Mouse (Mus musculus) stomach, embryonic 16.5 days (tissue): Measurements from ENCODE around the gene Cdipt. TPM values are rescaled to one million over a fixed set of nuclear protein-coding genes. Genes with fewer than 3 reads are reported as not detected.
A peak's percentile ranks its signal among the peaks of the same experiment; 100 is the strongest.

Experiments
- ATAC-seq: fragments of 200-750 bp; cut with Nextera tagmentation; 2 replicates; pipeline ENCODE4 v1.8.0; 2017; ENCODE audit warnings: moderate number of reproducible peaks, moderate TSS enrichment; ENCODE audit not compliant: insufficient read depth, low FRiP score
- H3K27ac ChIP-seq: fragments of 300-500 bp; sonication (generic); 2 replicates; pipeline ENCODE4 v1.5.1; 2014; ENCODE audit warnings: low read length
- H3K27me3 ChIP-seq: fragments of 300-500 bp; sonication (generic); 2 replicates; pipeline ENCODE4 v1.6.1; 2014; ENCODE audit warnings: low read length, control low read depth, mixed read lengths; ENCODE audit not compliant: control insufficient read depth, insufficient read depth
- H3K36me3 ChIP-seq: fragments of 300-500 bp; sonication (generic); 2 replicates; pipeline ENCODE4 v1.6.1; 2014; ENCODE audit warnings: low read length; ENCODE audit not compliant: control insufficient read depth, insufficient read depth
- H3K4me1 ChIP-seq: fragments of 300-500 bp; sonication (generic); 2 replicates; pipeline ENCODE4 v1.6.1; 2014; ENCODE audit warnings: low read length, control low read depth, mixed read lengths; ENCODE audit not compliant: control insufficient read depth, insufficient read depth
- H3K4me2 ChIP-seq: fragments of 300-500 bp; sonication (generic); 2 replicates; pipeline ENCODE4 v1.6.1; 2014; ENCODE audit warnings: low read depth, low read length, mixed read lengths
- H3K4me3 ChIP-seq: fragments of 300-500 bp; sonication (generic); replicated peaks from 2 replicates; pipeline ENCODE4 v1.5.1; 2014; ENCODE audit warnings: mild to moderate bottlenecking, low read length
- H3K9ac ChIP-seq: fragments of 300-500 bp; sonication (generic); 2 replicates; pipeline ENCODE4 v1.6.1; 2014; ENCODE audit warnings: low read length
- H3K9me3 ChIP-seq: fragments of 300-500 bp; sonication (generic); replicated peaks from 2 replicates; pipeline ENCODE4 v1.6.1; 2016; ENCODE audit warnings: low read length, control low read depth; ENCODE audit not compliant: control insufficient read depth
- WGBS: fragments of 180-500 bp; shearing (Covaris S2); extraction: QIAGEN DNeasy Blood & Tissue Kit; methylation state at CpG from one replicate; pipeline ENCODE4 v1.1.7; 2014; 5-methylcytosine and 5-hydroxymethylcytosine counted together
- polyA plus RNA-seq: library from polyadenylated mRNA; unstranded; fragments of >200 nt; fragmentation: Nextera tagmentation; extraction: Ambion mirVana; gene quantifications from 2 replicates; pipeline ENCODE4 v1.2.1, GENCODE M21; 2015

Gene Cdipt
- polyA plus RNA-seq, 1 experiment from 2014 or later: 110 TPM

DNA sequence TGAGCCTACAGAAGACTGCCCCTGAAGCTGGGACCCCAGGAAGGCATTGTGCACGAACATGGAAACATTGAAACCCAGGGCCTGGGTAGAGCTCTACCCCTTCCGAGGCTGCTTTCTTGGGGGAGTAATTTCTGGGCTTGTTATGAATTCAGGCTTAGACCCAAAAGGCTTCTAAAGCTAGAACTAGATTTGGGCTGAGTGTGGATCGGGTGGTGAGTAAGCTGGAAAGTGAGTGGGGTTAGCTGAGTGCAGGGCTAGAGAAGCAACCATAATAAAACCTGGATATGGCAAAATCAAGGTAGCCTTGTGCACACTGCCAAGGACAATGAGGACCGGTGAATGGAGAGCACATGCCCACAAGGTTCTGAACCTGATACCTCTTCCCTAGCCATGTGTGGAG is 13.7 kb upstream of the Cdipt start:
- H3K9ac ChIP-seq: no peak overlapping the region

DNA sequence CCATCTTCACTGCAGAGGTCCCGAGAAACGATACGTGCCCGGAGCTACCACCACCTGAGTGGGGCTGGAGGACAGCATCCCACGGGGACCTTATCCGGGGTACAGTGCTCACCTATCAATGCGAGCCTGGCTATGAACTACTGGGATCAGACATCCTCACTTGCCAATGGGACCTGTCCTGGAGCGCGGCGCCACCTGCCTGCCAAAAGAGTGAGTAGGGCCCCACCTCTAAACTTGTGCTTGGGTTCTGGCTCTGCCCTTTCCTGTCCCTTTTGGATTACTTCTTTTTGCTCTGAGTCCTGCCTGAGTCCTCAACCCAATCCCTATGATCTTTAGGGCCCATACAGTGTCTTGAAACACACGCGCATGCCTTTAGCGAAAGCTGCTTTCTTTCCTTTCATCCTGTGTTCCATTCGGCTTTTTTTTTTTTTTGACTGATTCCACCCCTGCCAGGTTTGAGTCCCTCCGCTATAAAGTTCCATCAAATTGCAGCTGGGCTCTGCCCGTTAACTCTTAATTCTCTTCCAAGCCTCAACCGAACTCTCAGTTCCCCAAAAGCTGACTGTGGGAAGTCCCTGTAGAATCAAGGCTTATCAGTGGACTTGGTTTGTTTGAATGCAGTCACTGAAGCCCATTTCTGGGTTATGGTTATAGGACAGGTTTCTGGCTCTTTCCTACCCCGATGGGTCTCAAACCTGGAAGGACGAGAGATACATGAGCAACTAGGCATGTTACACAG is 12.0 kb upstream of the Cdipt start:
- no peak for ATAC-seq
- H3K27me3 ChIP-seq: no peaks in the 10 kb centered on the region
- no peak overlapping the region for H3K9ac ChIP-seq
- H3K27ac ChIP-seq: no peak overlapping the region
- H3K9me3 ChIP-seq: no peaks in the 10 kb centered on the region
- no peak overlapping the region for H3K4me2 ChIP-seq
- no peaks in the 10 kb centered on the region for H3K36me3 ChIP-seq
- no peak overlapping the region for H3K4me3 ChIP-seq
- 28% methylated on average over 19 of the region's 19 CpGs for WGBS
- no peaks in the 10 kb centered on the region for H3K4me1 ChIP-seq

More for the DNA sequence above, 13.7 kb upstream of the Cdipt start:
- H3K27ac ChIP-seq: no peak overlapping the region
- no peaks in the 10 kb centered on the region for H3K9me3 ChIP-seq
- no peaks in the 10 kb centered on the region for H3K4me1 ChIP-seq
- WGBS: 82% methylated on average over 4 of the region's 4 CpGs
- H3K4me3 ChIP-seq: no peak overlapping the region
- no peaks in the 10 kb centered on the region for H3K36me3 ChIP-seq
- no peak for ATAC-seq
- no peak overlapping the region for H3K4me2 ChIP-seq
- no peaks in the 10 kb centered on the region for H3K27me3 ChIP-seq

DNA sequence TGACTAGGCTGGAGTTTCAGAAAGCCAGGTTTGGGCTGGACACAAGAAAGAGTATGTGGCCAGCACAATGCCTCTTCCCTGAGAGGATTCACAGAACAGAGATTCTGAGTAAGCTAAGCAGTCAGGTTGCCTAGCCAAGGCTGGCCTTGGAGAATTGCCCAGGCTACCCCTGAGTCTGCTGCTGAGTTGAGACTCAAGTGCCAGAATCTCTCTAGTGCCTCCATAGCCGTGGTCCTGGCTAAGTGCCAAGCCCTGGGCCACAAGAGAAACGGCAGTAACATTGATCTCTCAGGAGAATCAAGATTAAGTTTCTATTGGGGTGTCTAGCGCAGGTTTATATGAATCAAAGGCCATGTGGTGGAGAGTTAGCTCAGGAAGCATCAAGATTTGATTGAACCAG is 10.1 kb upstream of the Cdipt start:
- no peak for ATAC-seq
- no peak overlapping the region for H3K9ac ChIP-seq

DNA sequence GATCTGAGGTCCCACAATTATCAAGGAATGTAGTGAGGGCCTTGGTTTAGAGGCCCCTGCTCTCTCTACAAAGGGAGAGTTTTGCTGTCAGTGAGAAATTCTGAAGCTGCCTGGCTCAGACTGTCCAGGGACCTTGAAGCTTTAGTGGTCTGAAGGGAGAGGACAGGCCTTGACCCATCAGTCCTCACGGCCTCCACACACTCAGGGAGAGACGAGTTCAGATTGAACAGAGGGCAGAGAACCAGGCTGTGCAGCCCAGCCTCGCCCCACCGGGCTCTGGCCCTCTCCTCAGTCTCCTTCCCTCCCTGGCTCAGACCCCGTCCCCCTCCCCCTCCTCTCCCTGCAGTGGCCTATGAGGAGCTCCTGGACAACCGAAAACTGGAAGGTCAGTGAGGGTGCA is 8.4 kb upstream of the Cdipt start:
- Histone ChIP-seq H3K9me3 (no peaks in the 10 kb centered on the region), H3K36me3 (no peaks in the 10 kb centered on the region), H3K27ac (no peak overlapping the region), H3K4me2 (no peak overlapping the region), H3K27me3 (no peaks in the 10 kb centered on the region), H3K9ac (no peak overlapping the region), H3K4me1 (no peaks in the 10 kb centered on the region), H3K4me3 (no peak overlapping the region)
- ATAC-seq: no peak
- WGBS: 63% methylated on average over 6 of the region's 6 CpGs

More for the DNA sequence above, 10.1 kb upstream of the Cdipt start:
- Histone ChIP-seq H3K9me3 (no peaks in the 10 kb centered on the region), H3K27me3 (no peaks in the 10 kb centered on the region), H3K36me3 (no peaks in the 10 kb centered on the region), H3K4me2 (no peak overlapping the region), H3K4me1 (no peaks in the 10 kb centered on the region), H3K27ac (no peak overlapping the region), H3K4me3 (no peak overlapping the region)
- WGBS: 43% methylated on average over 3 of the region's 3 CpGs

DNA sequence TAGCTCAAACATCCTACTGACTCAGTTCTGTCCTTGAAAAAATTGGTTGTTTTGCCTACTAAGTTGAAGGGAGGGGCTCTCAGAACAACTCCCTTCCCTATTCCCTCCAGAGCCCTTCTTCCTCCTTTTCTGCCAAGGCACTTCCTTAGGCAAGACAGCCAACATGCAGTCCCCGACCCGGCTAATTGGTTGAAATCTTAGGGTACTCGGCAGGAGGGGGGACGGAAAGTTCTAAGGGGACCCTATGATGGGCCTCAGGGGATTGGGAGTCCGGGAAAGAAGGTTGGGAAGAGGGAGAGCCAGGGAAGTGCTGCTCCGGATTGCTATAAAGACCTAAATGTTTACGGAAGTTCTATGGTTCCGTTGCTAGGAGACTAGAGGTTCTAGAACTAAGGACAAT is 221 bp upstream of the Cdipt start:
- Histone ChIP-seq H3K9ac (peak overlapping the region; percentile 98), H3K27ac (peak overlapping the region; percentile 97), H3K4me3 (peak overlapping the region; percentile 98), H3K9me3 (no peaks in the 10 kb centered on the region), H3K27me3 (no peaks in the 10 kb centered on the region), H3K4me1 (no peaks in the 10 kb centered on the region), H3K4me2 (peak overlapping the region; percentile 74), H3K36me3 (peaks cover 8% of the 10 kb centered on the region; the same call in 1 of the 2 replicates)
- ATAC-seq: no peak
- WGBS: 11% methylated on average over 8 of the region's 8 CpGs

DNA sequence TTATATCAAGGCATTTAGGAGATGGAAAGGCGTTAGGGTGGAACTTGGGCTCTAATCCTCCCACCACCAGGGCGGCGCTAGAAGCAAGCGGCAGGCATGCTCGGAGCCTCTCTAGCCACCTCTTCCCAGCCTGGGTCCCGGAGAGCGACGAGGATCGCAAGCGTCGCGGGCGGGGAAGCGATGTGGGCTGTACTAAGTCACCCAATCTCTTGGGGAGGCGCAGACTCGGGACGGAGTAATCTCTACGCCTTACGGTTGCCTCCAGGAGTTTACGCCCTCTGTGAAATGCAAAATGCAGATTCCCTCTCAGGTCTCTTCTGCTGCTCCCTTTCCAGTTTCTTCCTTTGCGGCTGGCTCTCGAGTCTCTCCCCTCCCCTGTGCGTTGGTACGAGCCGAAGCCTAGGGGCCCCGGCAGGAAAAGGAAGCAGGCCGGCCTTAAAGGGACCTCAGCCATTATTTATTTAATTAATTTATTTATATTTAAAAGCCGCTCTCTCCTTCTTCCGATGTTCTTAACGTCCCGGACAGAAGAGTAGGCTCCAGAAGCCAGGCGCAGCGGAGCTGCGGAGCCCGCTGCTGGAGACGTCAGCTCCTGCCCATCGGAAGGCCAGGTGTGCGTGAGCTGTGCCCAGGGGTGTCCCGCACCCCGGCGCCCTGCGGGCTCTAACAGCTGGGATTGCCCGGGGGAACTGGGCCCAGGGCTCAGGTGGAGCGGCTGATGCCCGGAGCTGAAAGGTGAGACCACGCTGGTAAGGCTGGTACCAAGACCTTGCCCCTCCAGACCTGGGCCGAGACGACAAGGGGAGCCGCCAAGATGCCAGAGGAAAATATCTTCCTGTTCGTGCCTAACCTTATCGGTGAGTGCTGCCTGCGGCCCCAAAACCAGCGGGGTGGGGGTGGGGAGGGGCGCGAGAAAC is 494 bp downstream of the Cdipt start, which contains the start of gene Cdiptos:
Gene Cdiptos (minus strand): TSS at position 149 of the 917 bp plus-strand sequence.
- WGBS: under 1% methylated on average over 55 of the region's 55 CpGs
- Histone ChIP-seq H3K9ac (peak within 1 kb of the TSS; percentile 98), H3K27ac (peak within 1 kb of the TSS; percentile 97), H3K4me2 (peak within 1 kb of the TSS; percentile 74), H3K9me3 (no peaks in the 10 kb centered on the region), H3K4me1 (no peaks in the 10 kb centered on the region), H3K36me3 (peaks cover 8% of the 10 kb centered on the region; the same call in 1 of the 2 replicates), H3K4me3 (peak within 1 kb of the TSS; percentile 98), H3K27me3 (no peaks in the 10 kb centered on the region)
- ATAC-seq: peak; percentile 95

DNA sequence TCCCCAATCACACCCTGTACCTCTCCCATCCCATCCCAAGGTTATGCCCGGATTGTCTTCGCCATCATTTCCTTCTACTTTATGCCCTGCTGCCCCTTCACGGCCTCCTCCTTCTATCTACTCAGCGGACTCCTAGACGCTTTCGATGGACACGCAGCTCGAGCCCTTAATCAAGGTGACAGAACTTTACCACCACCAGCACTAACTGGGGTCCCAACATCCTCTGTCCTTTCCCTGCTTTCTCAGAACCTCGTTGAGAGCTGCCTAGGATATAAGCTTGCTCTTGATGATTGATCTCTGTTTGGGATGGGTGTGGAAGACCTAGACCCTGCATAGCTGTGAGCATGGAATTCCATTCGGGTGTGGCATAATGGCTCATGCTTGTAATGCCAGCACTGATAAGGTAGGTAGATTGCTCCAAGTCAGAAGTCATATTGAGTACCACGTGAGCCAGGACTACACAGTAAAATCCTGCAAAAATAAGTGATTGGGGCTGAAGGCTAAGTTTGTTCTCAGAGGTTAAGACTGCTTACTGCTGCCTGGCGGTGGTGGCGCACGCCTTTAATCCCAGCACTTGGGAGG is 1.3 kb downstream of the Cdipt start:
- peak overlapping the region; percentile 74 for H3K4me2 ChIP-seq
- peaks cover 8% of the 10 kb centered on the region; the same call in 1 of the 2 replicates for H3K36me3 ChIP-seq
- WGBS: 20% methylated on average over 14 of the region's 14 CpGs
- H3K9ac ChIP-seq: peak overlapping the region; percentile 98
- H3K27me3 ChIP-seq: no peaks in the 10 kb centered on the region
- H3K9me3 ChIP-seq: no peaks in the 10 kb centered on the region
- H3K4me3 ChIP-seq: peak overlapping the region; percentile 98
- H3K27ac ChIP-seq: peak overlapping the region; percentile 97
- H3K4me1 ChIP-seq: no peaks in the 10 kb centered on the region
- ATAC-seq: no peak

DNA sequence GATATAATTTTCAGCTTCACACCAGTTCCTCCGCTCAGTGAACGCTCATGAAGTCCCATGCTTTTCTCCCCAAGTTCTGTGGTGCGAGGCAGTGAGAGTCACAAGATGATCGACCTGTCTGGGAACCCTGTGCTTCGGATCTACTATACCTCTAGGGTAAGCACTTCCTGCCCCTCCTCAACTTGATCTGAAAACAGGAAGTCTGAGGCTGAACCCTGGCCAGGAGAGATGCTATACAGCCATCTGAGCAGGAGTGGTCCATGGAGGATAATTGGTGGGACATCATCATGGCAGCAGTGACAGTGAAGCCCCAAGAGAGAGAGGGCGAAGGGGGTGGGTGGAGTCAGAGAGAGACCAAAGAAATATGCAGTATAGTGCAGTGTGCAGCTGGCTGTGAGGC is 3.1 kb downstream of the Cdipt start:
- Histone ChIP-seq H3K4me2 (no peak overlapping the region), H3K27ac (no peak overlapping the region), H3K4me1 (no peaks in the 10 kb centered on the region), H3K27me3 (no peaks in the 10 kb centered on the region), H3K9ac (no peak overlapping the region), H3K4me3 (no peak overlapping the region), H3K9me3 (no peaks in the 10 kb centered on the region), H3K36me3 (peaks cover 8% of the 10 kb centered on the region; the same call in 1 of the 2 replicates)
- ATAC-seq: no peak
- WGBS: 88% methylated on average over 6 of the region's 6 CpGs
